Mouse (Mus musculus) CH12.LX (cell line): Measurements from ENCODE around the gene 4931428F04Rik. TPM values are rescaled to one million over a fixed set of nuclear protein-coding genes. Genes with fewer than 3 reads are reported as not detected.

ENCODE experiments used
- DNase-seq: peaks from one replicate; pipeline ENCODE4 v3.0.0-alpha.2; 2013; ENCODE audit errors: extremely low read depth
- H3K27ac ChIP-seq: 2 replicates; pipeline ENCODE4 v1.5.1; 2012; ENCODE audit warnings: low read depth, mild to moderate bottlenecking, control low read depth, moderate library complexity; ENCODE audit not compliant: insufficient read depth
- H3K27me3 ChIP-seq: replicated peaks from 2 replicates; pipeline ENCODE3; 2012; ENCODE audit warnings: inconsistent platforms
- H3K36me3 ChIP-seq, 2 experiments: replicated peaks in 1 of 2; 2 replicates each; pipeline versions ENCODE3 to v1.6.1; 2012; ENCODE audit warnings: inconsistent platforms in 1 of 2, low read length in 1 of 2, mild to moderate bottlenecking in 1 of 2, mixed read lengths in 1 of 2, moderate library complexity in 1 of 2; ENCODE audit not compliant: control insufficient read depth in 1 of 2, insufficient read depth in 1 of 2
- H3K4me1 ChIP-seq, 2 experiments: 2 replicates each; pipeline ENCODE4 v1.6.1; 2012; ENCODE audit warnings: inconsistent platforms in 1 of 2, moderate library complexity in 1 of 2; ENCODE audit not compliant: insufficient read depth in 2 of 2, control insufficient read depth in 1 of 2
- H3K4me2 ChIP-seq: 2 replicates; pipeline ENCODE4 v1.6.1; 2012; ENCODE audit warnings: low read depth, mild to moderate bottlenecking, control low read depth; ENCODE audit not compliant: poor library complexity, insufficient read depth, severe bottlenecking
- H3K4me3 ChIP-seq, 3 experiments: fragments of 150-350 bp in 1 of 3; sonication (generic) in 1 of 3; replicated peaks in 1 of 3; 2 replicates each; pipeline versions ENCODE3 to v1.5.1; 2011 to 2012; ENCODE audit warnings: low read depth in 2 of 3, low read length in 2 of 3, mild to moderate bottlenecking in 2 of 3, moderate library complexity in 2 of 3, control low read depth in 1 of 3, improper control_type of control experiment in 1 of 3, inconsistent platforms in 1 of 3, mixed read lengths in 1 of 3; ENCODE audit not compliant: poor library complexity in 1 of 3
- H3K79me2 ChIP-seq: replicated peaks from 2 replicates; pipeline ENCODE4 v1.6.1; 2012; ENCODE audit warnings: mild to moderate bottlenecking, moderate library complexity; ENCODE audit not compliant: control insufficient read depth, poor library complexity, insufficient read depth, severe bottlenecking; ENCODE audit errors: extremely low read depth
- H3K9ac ChIP-seq: 2 replicates; pipeline ENCODE4 v1.6.1; 2012; ENCODE audit warnings: low read depth, mild to moderate bottlenecking, control low read depth, moderate library complexity; ENCODE audit not compliant: insufficient read depth
- H3K9me3 ChIP-seq: replicated peaks from 2 replicates; pipeline ENCODE3; 2012; ENCODE audit warnings: low read length, inconsistent platforms, mixed read lengths
- CHD2 ChIP-seq: IDR thresholded peaks from 2 replicates; pipeline ENCODE4 v1.6.1; 2011; ENCODE audit warnings: low read length, improper control_type of control experiment
- CTCF ChIP-seq, 2 experiments: IDR thresholded peaks in 1 of 2; conservative IDR thresholded peaks in 1 of 2; 2 replicates each; pipeline ENCODE4 v1.5.1; 2011 to 2012; ENCODE audit warnings: low read depth in 2 of 2, low read length in 2 of 2, improper control_type of control experiment in 1 of 2, inconsistent platforms in 1 of 2, mild to moderate bottlenecking in 1 of 2, moderate library complexity in 1 of 2
- E2F4 ChIP-seq: IDR thresholded peaks from 2 replicates; pipeline ENCODE4 v1.6.1; 2011; ENCODE audit warnings: low read depth, low read length, improper control_type of control experiment; ENCODE audit not compliant: insufficient replicate concordance
- ETS1 ChIP-seq: conservative IDR thresholded peaks from 2 replicates; pipeline ENCODE4 v1.6.1; 2012; ENCODE audit warnings: low read depth, mild to moderate bottlenecking, inconsistent platforms, low read length, improper control_type of control experiment, moderate library complexity
- HCFC1 ChIP-seq: IDR thresholded peaks from 2 replicates; pipeline ENCODE4 v1.6.1; 2012; ENCODE audit warnings: low read depth, mild to moderate bottlenecking, inconsistent platforms, low read length, improper control_type of control experiment
- JUN ChIP-seq: IDR thresholded peaks from 2 replicates; pipeline ENCODE4 v1.6.1; 2011; ENCODE audit warnings: low read depth, mild to moderate bottlenecking, low read length, improper control_type of control experiment, moderate library complexity; ENCODE audit not compliant: insufficient read depth
- KAT2A ChIP-seq: IDR thresholded peaks from 2 replicates; pipeline ENCODE4 v1.6.1; 2012; ENCODE audit warnings: low read length, improper control_type of control experiment, inconsistent platforms; ENCODE audit not compliant: insufficient replicate concordance
- MAX ChIP-seq: IDR thresholded peaks from 2 replicates; pipeline ENCODE4 v1.6.1; 2011; ENCODE audit warnings: low read length, improper control_type of control experiment
- NRF1 ChIP-seq: IDR thresholded peaks from 2 replicates; pipeline ENCODE4 v1.6.1; 2014; ENCODE audit warnings: low read depth, mild to moderate bottlenecking, inconsistent platforms, low read length, improper control_type of control experiment, moderate library complexity
- RAD21 ChIP-seq: IDR thresholded peaks from 2 replicates; pipeline ENCODE4 v1.6.1; 2011; ENCODE audit warnings: low read depth, mild to moderate bottlenecking, low read length, improper control_type of control experiment, moderate library complexity
- RCOR1 ChIP-seq: conservative IDR thresholded peaks from 2 replicates; pipeline ENCODE4 v1.6.1; 2012; ENCODE audit warnings: low read depth, mild to moderate bottlenecking, inconsistent platforms, low read length, improper control_type of control experiment
- SIN3A ChIP-seq: IDR thresholded peaks from 2 replicates; pipeline ENCODE4 v1.6.1; 2012; ENCODE audit warnings: low read length, improper control_type of control experiment, inconsistent platforms
- TCF12 ChIP-seq: IDR thresholded peaks from 2 replicates; pipeline ENCODE4 v1.6.1; 2014; ENCODE audit warnings: low read depth, mild to moderate bottlenecking, inconsistent platforms, low read length, improper control_type of control experiment
- USF1 ChIP-seq: IDR thresholded peaks from 2 replicates; pipeline ENCODE4 v1.6.1; 2014; ENCODE audit warnings: low read depth, mild to moderate bottlenecking, inconsistent platforms, low read length, improper control_type of control experiment
- ZC3H11A ChIP-seq: IDR thresholded peaks from 2 replicates; pipeline ENCODE4 v1.6.1; 2012; ENCODE audit warnings: low read depth, mild to moderate bottlenecking, inconsistent platforms, low read length, improper control_type of control experiment
- ZKSCAN1 ChIP-seq: IDR thresholded peaks from 2 replicates; pipeline ENCODE4 v1.6.1; 2012; ENCODE audit warnings: low read depth, inconsistent platforms, low read length, improper control_type of control experiment, borderline replicate concordance
- ZMIZ1 ChIP-seq: IDR thresholded peaks from 2 replicates; pipeline ENCODE4 v1.6.1; 2012; ENCODE audit warnings: low read depth, mild to moderate bottlenecking, inconsistent platforms, low read length, improper control_type of control experiment
- ZNF384 ChIP-seq: IDR thresholded peaks from 2 replicates; pipeline ENCODE4 v1.6.1; 2012; ENCODE audit warnings: low read depth, low read length, improper control_type of control experiment, inconsistent platforms
- dilution Hi-C: fragments of 300-500 bp; cut with MboI; formaldehyde crosslinking; loops from 2 replicates; pipeline ENCODE4 v1.14.3; 2020; ENCODE audit warnings: low sequenced_read_pairs; ENCODE audit not compliant: extremely low pct_unique_long_range_greater_than_20kb, extremely low pct_ligation_motif_present
- in situ Hi-C: fragments of 300-500 bp; cut with MboI; formaldehyde crosslinking; loops from 3 replicates; pipeline ENCODE4 v1.14.3; 2019; ENCODE audit warnings: low sequenced_read_pairs, low pct_ligation_motif_present, low pct_unique_long_range_greater_than_20kb, mixed read lengths
- polyA plus RNA-seq: library from polyadenylated mRNA; unstranded; fragments of >175 nt; gene quantifications from 2 replicates; pipeline ENCODE4 v1.2.1, GENCODE M21; 2012; ENCODE audit warnings: low read depth; ENCODE audit not compliant: insufficient read length
- total RNA-seq, 2 experiments: library from RNA; depleted of rRNA; stranded (reverse); fragments of 300-350 nt in 1 of 2; fragments of >200 nt in 1 of 2; gene quantifications; 2 replicates each; pipeline ENCODE4 v1.2.3; 2012 to 2014

The 4931428F04Rik gene
- total and polyA plus RNA-seq, 3 experiments = 2.7 to 9.1 (median 4.7) TPM

DNA sequence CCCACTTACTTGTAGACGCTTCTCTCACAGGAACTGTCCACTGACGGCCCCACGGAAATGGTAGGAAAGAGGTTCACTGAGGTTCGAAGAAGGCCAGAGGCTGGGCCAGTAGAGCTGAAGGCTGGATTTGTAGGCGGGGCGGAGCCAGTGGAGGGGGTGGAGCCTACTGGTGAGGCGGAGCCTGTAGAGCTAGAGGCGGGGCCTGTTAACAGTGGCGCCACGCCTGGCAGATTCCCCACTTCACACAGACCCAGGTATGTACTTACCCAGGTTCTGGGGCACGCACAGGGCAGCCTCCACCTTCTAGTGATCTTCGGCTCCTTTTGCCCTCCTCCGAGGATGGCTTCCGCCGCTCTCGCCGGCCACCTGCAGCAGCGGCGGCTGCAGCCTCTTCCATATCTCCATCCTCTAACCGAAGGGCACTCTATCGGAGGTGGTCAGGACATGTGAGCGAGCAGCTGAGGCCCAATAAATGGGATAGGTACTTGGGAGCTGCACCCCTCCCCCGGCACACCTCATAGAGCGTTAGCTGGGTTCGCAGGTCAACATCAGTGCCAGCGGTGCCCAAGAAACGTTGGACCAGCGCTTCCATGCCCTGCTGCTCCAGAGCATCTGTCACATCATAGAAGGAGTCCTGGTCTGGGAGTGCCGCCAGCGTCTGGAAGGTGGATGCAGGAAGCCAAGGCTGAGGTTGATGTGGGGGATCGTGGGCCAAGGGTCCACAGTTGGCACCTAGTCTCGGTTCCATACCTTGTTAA lies 46.9 kb upstream of the 4931428F04Rik start:
- Histone ChIP-seq H3K4me2 (no peak overlapping the region), H3K36me3 (peaks cover 40 to 62% of the 10 kb centered on the region in 2 experiments), H3K79me2 (no peaks in the 10 kb centered on the region), H3K27ac (no peak overlapping the region), H3K9ac (no peak overlapping the region), H3K9me3 (no peaks in the 10 kb centered on the region), H3K27me3 (no peaks in the 10 kb centered on the region), H3K4me1 (peaks cover 0 to 17% of the 10 kb centered on the region in 2 experiments; a peak in 2 of 4 replicates), H3K4me3 (no peak overlapping the region)
- in situ Hi-C loops = no loop called here
- no peak for TF ChIP-seq JUN
- DNase-seq = no peak
- dilution Hi-C loops = no loop called here

DNA sequence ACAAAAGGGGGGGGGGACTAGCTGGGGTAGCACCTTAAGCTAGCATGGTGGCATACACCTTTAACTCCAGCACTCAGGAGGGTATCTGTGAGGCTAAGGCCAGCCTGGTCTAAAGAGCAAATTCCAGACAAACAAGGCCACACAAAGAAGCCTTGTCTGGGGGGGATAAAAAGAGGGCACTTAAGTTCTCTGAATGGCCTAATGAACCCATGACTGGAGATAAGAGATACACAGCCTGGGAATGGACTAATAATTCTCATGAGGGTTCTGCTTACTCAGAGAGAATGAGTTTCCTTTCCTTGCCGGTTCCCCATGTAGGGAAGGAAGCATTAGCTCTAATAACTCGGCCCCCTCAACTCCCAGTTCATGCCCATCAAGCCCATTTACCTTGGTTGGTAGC lies 42.9 kb upstream of the 4931428F04Rik start:
- in situ Hi-C loops = no loop called here
- Histone ChIP-seq H3K9me3 (no peaks in the 10 kb centered on the region), H3K79me2 (peaks cover under 1% of the 10 kb centered on the region), H3K4me2 (no peak overlapping the region), H3K4me3 (no peak overlapping the region), H3K4me1 (peaks cover under 1 to 6% of the 10 kb centered on the region in 2 experiments; a peak in 3 of 4 replicates), H3K27ac (no peak overlapping the region), H3K9ac (no peak overlapping the region), H3K36me3 (peaks cover 73 to 93% of the 10 kb centered on the region in 2 experiments), H3K27me3 (no peaks in the 10 kb centered on the region)
- no peak for TF ChIP-seq USF1
- TF ChIP-seq ZC3H11A = no peak
- no peak for TF ChIP-seq E2F4
- no peak for TF ChIP-seq ZKSCAN1
- no peak for TF ChIP-seq MAX
- no peak for TF ChIP-seq TCF12
- TF ChIP-seq KAT2A = no peak
- no peak for TF ChIP-seq ZNF384
- no peak for TF ChIP-seq SIN3A
- no peak for TF ChIP-seq HCFC1
- no peak for TF ChIP-seq RCOR1
- no peak for TF ChIP-seq ETS1
- TF ChIP-seq JUN = no peak
- no peak for TF ChIP-seq CHD2
- TF ChIP-seq ZMIZ1 = no peak
- TF ChIP-seq RAD21 = no peak
- TF ChIP-seq NRF1 = no peak
- TF ChIP-seq CTCF (conservative IDR thresholded peaks at IDR 0.05 in 1 of 2, IDR thresholded peaks at IDR 0.05 in 1 of 2; ENCODE audit: low read depth in 2 of 2, low read length in 2 of 2) = no peak
- no peak for DNase-seq
- dilution Hi-C loops = no loop called here
